Mouse (Mus musculus) cerebellum, adult 2 months (tissue): ENCODE data around the gene Gm3839.

Experiments used
- CTCF ChIP-seq: fragments of 200-500 bp; IDR thresholded peaks from 2 replicates; pipeline ENCODE4 v1.5.1; 2011; ENCODE audit warnings: low read depth, mild to moderate bottlenecking, control low read depth, low read length, moderate library complexity, borderline replicate concordance; ENCODE audit not compliant: insufficient read depth
- POLR2A ChIP-seq: fragments of 200-500 bp; IDR thresholded peaks from 2 replicates; pipeline ENCODE4 v1.6.1; 2011; ENCODE audit warnings: low read length, control low read depth, borderline replicate concordance; ENCODE audit not compliant: insufficient read depth

DNA sequence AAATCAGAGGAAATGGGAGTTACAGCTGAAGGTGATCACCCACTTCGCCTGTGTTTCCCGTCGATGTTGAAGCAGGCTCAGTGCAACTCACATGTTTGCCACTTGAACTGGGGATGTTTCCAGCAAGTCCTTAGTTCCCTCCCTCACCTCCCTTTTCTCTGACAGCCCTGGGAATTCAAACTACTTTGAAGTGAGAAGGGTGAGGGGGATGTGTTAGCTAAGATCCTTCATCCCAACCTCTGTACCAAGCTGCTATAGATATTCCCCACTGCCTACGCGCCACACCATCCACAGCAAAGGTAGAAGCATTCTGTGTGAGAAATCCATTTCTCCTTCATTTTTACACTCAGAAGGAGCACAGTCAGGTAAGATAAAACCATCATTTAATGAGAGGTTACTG, 18.7 kb upstream of the Gm3839 start:
- no peak for TF ChIP-seq CTCF
- TF ChIP-seq POLR2A, result no peak
